Mouse (Mus musculus) heart, postnatal 25 days (tissue): Measurements from ENCODE around the gene H2-K1. TPM values are rescaled to one million over a fixed set of nuclear protein-coding genes. Genes with fewer than 3 reads are reported as not detected.
A peak's percentile ranks its signal among the peaks of the same experiment; 100 is the strongest.

Source experiments
- DNase-seq: peaks from one replicate; pipeline ENCODE4 v3.0.0; 2022; ENCODE audit warnings: low spot score
- intact Hi-C: fragments of 180-260 bp; cut with DNase I; formaldehyde crosslinking; loops from one replicate; pipeline ENCODE4 v1.15.1; 2025
- total RNA-seq, 2 experiments: library from RNA; stranded (reverse); gene quantifications; 2 replicates each; pipeline ENCODE4 v1.2.3; 2021

Gene H2-K1
- total RNA-seq = 10 to 100 TPM; 59.9 to 88.2 TPM

DNA sequence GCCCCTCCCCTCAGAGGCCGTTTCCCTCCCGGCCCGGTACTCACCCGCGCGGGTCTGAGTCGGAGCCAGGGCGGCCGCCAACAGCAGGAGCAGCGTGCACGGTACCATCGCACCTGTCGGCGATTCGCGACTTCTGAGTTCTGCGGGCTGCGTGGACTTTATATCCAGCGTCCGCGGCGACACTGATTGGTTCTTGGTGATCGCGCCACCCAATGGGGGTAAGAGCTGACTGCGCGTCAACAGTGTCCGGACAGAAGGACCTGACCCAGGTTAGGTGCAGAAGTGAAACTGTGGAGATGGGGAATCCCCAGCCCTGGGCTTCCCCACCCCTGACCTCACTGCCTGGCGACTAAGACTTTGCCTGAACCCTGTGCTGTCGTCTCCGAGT, at the start of gene H2-K1:
Gene H2-K1, minus strand, starts transcription at position 198 of the 388 bp plus-strand sequence.
- intact Hi-C loops = no loop called here
- peak; percentile 89 for DNase-seq

DNA sequence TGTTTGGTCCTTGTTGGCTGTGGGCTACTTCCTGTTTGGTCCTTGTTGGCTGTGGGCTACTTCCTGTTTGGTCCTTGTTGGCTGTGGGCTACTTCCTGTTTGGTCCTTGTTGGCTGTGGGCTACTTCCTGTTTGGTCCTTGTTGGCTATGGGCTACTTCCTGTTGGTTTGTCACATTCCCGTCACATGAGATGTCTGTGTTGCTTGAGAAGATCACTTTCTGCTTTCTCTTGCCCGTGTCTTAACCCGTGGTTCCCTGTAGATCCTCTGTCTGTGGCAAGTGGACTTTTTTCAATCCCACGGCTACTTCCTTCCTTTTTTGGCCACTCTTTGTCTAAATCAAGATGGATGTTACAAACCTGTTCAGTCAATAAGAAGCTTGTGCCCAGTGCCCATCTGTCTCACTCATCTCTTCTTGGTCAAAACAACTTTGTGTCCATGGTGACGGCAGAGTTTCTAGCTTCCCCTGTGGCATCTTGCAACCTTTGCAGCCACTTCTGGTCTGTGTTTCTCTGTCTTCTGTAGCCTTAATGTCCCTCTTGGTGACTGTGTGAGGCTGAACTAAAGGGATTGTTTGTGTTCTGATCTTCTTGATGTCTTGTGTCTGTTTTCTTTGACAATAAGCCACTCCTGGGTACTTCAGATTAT, 47.4 kb upstream of the H2-K1 start:
- intact Hi-C loops = no loop called here
- DNase-seq = no peak

DNA sequence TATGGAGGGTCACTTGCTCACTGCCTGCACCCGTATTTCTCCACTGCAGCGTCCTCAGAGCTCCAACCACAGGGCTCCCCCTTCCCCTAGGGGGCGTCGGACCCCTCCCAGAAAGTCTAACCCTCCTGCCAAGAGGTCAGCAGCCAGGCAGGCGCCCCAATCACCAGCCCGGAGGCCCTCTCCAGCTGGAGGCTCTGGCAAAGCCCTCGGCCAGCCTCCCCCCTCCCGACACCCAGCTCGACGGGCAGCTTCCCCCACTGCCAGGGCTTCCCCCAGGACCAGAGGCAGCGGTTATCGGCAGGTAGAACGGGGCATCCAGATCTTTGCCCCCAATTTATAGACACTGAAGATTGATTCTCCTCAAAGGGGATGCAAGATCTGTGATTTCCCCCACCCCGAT, 45.8 kb upstream of the H2-K1 start:
- DNase-seq = no peak
- intact Hi-C loops = no loop called here

DNA sequence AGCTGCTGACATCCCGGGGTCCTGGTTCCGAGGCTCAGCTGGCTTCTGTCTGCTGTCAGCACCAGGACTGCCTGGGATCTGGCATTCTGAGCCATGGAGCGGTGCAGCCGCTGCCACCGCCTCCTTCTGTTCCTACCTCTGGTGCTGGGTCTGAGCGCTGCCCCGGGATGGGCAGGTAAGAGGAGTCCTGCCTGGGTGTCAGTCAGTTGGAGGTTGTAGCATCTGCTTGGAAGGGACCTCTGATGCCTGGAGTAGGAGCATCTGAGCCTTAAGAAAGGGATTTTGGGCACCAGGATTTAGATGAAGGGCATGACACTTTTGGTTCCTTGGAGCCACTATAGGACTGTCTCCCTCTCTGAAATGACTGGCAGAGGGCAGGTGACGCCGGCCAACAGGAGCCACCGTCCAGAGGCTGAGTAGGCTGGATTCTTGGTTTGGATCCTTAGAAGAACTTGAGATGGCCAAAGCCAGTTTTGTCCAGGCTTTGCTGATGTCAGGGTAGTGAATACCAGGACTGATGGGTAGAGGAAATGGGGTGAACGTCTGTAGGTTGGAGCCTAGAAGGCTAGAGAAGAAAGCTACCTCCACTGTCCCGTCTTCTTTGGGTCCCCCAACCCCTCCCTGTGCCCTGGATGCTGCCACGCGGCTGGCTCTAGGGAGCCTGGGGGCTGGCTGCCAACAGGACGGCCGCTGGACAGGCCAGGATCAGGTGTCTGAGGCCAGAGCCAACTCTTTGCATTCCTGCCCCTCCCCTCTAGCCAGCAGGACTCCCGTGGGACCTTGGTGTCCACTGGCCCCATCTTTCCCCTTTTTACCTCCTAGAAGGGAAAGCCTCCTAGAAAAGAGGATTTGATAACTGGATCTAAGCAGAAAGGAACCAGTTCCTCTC, 39.7 kb upstream of the H2-K1 start:
- DNase-seq = no peak
- intact Hi-C loops = no loop called here

DNA sequence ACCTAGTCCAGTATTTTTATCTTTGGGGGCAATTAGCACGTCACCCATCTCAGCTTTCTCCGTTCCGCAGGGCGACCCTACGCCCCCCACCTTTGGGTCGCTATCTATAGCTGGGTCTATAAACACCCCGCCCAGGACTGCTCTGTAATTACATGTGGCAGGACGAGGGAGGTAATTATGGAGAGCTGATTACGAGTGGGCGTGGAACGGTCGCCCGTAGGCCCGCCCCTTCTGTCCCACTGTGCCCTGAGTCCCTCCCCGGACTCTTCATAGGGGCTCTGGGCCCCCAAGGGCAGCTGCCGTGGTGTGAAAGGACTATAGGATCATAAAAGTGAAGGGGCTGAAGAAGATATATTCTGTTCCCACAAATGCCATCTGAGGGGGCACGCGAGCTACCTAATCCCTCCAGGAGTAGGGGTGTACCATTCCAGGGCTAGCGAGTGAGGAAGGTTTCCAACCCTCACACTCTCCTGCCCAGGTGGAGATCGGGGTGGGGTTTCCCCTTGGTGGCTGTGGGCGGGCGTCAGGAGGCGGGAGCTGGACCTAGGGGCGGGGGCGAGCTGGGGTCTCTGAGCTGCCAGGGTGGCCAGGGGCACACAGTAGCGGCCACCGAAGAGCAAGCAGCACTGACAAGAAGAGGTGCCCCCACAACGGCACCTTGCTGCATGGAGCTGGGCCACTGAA, 38.9 kb upstream of the H2-K1 start, which contains the start of gene Col11a2:
Gene Col11a2, plus strand, starts transcription at position 560 of the 684 bp plus-strand sequence.
- DNase-seq = no peak
- intact Hi-C loops = no loop called here

DNA sequence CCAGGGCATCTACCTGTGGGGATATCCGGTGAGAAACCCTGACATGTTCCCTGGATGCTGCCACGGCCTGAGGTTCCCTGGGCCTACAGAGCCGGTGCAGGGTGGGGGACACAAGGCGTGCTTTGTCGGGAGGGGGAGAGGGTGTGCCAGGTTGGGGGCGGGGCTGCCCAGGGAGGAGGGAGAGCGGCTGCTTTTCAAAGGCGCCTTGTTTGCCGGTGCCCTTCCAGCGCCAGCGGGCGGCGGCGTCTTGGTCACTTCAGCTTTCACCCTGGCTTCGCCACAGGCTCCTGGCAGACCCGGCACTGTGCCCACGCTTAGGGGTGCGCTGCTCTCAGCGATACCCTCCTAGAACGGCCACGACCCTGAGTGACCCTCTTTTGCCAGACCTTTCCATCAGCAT, 38.3 kb upstream of the H2-K1 start:
- no peak for DNase-seq
- intact Hi-C loops = no loop called here

DNA sequence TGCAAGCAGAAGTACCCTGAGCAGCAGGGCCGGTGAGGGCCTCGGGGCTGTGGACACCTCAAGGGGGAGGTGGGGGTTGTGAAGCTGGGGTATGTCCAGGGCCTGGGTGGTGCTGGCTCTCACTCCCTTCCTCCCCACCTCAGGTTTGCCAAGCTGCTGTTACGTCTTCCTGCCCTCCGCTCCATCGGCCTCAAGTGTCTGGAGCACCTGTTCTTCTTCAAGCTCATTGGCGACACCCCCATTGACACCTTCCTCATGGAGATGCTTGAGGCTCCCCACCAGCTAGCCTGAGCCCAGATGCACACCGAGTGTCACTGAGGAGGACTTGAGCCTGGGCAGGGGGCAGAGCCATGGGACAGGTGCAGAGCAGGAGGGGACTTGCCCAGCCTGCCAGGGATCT, 37.1 kb upstream of the H2-K1 start:
- intact Hi-C loops = no loop called here
- DNase-seq = no peak

DNA sequence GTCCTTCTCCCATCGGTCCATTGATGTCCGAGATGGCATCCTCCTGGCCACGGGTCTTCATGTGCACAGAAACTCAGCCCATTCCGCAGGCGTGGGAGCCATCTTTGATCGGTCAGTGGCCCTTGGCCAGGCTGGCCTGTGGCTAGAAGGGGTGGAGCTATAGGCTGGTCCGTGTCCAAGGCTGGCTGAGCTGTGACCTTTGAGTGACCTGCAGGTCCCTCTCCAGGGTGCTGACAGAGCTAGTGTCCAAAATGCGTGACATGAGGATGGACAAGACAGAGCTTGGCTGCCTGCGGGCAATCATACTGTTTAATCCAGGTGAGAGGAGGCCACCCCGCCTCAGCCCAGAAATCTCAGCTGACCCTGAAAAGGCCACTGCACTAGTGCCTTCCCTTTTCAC, 36.5 kb upstream of the H2-K1 start:
- intact Hi-C loops = no loop called here
- no peak for DNase-seq

DNA sequence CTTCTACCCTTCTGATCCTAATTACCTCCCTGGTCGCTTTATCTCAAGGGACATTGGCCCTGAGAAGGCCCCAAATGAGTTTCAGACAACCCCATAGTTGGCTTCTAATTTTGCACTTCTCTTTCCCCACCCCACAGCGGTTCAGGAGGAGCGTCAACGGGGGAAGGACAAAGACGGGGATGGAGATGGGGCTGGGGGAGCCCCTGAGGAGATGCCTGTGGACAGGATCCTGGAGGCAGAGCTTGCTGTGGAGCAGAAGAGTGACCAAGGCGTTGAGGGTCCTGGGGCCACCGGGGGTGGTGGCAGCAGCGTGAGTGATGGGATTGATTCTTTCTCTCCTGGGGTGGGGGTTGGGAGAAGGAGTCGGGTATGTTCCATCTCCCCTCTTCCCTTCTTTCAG, 35.4 kb upstream of the H2-K1 start:
- no peak for DNase-seq
- intact Hi-C loops = no loop called here

DNA sequence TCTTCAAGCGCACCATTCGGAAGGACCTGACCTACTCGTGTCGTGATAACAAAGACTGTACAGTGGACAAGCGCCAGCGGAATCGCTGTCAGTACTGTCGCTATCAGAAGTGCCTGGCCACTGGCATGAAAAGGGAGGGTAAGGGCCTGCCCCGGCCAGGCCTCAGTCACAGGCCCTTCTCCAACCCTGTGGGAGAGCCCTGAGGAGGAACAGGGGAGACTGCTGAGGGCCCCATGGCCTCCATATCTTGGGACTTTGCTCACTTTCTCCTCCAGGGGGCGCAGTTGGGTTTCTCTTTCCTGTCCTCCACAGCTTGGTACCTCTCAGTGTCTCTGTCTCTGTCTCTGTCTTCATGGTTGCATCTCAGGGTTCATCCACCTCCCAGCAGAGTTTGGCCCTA, 33.9 kb upstream of the H2-K1 start:
- DNase-seq = no peak
- intact Hi-C loops = no loop called here

DNA sequence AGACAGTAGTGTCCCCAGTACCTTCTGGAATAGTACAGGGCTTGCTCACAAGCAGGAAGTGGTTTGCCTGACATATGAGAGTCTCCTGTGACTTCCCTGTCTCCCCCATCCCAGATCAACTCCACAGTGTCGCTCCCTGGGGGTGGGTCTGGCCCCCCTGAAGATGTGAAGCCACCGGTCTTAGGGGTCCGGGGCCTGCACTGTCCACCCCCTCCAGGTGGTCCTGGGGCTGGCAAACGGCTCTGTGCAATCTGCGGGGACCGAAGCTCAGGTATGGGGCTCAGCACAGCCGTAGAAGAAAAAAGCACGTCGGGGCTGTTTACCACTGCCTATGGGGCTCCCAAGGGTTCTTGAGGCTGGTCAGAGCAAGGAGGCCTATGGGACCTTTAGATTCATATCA, 33.3 kb upstream of the H2-K1 start:
- no peak for DNase-seq
- intact Hi-C loops = no loop called here

DNA sequence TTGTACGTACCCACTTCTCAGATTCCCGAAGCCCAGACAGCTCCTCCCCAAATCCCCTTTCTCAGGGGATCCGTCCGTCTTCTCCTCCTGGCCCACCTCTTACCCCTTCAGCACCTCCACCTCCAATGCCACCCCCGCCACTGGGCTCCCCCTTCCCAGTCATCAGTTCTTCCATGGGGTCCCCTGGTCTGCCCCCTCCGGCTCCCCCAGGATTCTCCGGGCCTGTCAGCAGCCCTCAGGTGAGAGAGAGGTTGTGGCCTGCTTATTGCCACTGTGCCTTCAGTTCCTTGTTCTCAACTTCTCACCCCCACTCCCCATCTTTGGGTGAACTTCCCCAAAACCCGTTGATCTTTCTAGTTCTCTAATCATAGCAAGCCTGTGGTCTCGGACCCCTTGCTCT, 32.7 kb upstream of the H2-K1 start:
- intact Hi-C loops = no loop called here
- DNase-seq = no peak

DNA sequence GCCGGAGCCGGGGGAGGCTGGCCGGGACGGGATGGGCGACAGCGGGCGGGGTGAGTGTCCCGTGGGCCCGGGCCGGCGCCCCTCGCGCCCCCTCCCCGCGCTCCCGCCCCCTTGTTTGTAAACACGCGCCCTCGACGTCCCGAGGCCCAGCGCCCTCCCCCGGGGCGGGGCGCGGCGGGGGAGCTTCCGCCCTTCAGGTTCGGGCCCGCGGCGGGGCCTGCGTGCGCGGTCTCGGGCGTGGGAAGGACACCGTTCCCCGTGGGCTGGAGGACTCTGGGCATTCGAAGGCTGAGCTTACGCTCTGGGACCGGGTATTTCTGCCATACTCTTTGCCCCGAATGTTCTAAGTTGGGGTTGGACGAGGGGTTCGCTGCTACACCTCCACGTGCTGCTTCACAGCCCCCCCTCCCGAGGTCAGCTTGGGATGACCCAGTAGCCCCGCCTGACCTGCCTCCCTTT, 32.1 kb upstream of the H2-K1 start:
- peak; percentile 48 for DNase-seq
- intact Hi-C loops = no loop called here

DNA sequence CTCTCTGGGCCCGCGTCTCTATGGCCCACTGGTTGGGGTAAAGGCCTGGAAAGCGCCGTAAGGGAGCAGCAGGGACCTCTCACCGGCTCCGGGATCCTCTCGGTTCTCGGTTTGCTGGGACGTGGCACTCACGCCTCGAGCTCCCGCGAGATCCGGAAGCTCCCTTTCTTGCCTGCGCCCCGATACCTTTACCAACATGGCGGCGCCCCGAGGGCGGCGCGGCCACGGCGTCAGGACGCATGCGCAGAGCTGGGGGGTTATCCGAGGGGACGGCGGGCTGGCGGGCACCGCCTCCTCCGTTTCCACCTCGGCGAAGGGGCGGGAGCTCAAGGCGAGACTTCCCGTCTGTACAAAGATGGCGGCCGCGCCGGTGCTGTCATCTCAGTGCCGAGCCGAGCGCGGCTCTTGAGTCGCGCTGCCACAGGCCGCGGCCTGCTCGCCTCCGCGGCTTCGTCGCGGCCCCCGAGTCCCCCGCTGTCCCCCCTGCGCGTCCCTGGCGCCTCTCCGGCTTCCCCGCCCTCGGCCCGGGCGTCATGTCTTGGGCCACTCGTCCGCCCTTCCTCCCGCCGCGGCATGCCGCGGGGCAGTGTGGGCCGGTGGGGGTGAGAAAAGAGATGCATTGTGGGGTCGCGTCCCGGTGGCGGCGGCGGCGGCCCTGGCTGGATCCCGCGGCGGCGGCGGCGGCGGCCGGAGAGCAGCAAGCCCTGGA, 31.5 kb upstream of the H2-K1 start, which contains the start of the genes Slc39a7 and Rxrb:
Gene Slc39a7, minus strand, starts transcription at position 218 of the 709 bp plus-strand sequence.
Gene Rxrb, plus strand, starts transcription at position 348 of the 709 bp plus-strand sequence.
- DNase-seq = peak; percentile 97
- intact Hi-C loops = no loop called here

DNA sequence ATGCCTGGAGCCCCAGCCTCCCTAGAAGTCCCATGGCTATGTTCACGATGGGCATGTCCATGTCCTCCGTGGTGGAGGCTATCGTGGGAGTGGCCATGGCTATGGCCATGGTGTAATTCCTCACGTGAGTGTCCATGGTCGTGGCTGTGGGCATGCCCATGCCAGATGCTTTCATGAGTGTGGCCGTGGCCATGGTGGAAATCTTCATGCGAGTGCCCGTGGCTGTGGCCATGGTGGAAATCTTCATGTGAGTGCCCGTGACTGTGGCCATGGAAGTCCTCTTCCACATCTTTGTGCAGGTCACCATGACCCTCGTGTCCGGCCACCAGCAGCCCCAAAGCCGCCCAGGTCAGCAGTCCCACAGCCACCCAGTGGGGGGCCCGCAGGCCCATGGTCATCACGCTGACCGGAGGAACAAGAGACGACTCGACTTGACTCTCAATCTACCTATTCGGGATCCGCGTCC, 30.7 kb upstream of the H2-K1 start:
- intact Hi-C loops = no loop called here
- no peak for DNase-seq

DNA sequence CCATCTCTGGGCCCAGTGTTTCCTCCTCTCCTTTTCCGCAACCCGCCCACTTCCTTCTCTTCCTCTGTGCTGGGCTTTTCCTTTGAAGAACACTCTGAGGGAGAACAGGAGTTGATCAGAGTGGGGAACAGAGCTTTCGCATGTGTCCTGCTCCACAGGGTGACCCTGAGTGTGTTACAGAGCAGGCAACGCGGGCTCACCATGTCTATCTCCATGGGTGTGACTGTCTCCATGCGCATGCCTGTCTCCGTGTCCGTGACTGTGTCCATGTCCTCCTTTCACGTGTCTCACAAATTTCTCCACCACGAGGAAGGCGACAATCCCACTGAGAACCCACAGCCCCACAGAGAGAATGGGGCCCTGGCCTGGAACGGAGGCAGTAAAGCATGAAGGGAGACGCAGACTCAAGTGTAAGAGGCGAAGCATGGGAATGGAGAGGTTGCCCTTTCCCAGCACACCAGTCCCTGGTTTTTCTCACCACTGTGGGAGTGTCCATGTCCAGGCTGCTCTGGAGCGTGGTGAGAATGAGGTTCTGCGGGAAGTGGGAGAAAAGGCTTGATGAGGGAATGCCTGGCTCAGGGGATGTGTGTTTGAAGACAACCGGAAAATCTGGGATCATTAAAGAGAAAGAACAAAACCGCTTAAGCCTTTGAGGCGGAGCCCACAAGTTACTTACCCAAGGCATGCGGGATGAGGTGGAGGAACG, 29.9 kb upstream of the H2-K1 start:
- intact Hi-C loops = loop anchor here (5.0 kb wide), 1 partner anchor 87 kb away; the partner anchor contains the start of gene H2-DMa
- DNase-seq = peak; percentile 0

DNA sequence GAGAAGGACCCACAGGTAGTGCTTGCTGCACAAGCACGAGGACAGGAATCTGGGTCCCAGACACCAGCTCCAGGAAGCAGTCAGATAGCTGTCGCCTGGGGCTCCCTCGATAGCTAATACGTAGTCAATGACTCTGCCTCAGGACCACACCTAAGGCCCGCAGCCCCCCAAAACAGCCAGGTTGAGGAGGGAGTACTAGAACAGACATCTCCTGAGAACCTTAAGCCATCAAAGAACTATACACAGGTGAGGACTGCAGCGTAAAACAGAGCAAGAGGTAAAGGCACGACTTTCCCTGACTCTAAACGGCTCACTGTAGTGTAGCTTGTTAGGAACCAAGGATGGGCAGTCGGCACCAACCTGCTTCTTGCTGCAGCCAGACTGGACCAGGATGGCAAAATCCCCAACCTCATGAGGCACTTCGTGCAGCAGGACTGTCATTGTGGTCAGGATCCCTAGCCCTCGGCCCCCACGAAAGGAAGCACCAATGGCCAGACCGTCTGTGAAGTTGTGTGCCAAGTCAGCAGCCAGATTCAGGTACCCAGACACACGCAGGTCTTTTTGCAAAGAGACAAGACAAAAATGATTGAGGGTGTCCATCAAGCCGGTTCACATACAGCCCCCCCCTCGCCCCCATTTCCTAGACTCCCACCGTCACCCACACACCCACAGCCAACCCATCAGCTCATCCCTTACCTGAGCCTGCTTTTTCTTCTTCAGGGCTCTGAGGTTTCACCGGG, 29.2 kb upstream of the H2-K1 start:
- peak; percentile 0 for DNase-seq
- intact Hi-C loops = loop anchor here (5.0 kb wide), 1 partner anchor 88 kb away; the partner anchor contains the start of gene H2-DMa

DNA sequence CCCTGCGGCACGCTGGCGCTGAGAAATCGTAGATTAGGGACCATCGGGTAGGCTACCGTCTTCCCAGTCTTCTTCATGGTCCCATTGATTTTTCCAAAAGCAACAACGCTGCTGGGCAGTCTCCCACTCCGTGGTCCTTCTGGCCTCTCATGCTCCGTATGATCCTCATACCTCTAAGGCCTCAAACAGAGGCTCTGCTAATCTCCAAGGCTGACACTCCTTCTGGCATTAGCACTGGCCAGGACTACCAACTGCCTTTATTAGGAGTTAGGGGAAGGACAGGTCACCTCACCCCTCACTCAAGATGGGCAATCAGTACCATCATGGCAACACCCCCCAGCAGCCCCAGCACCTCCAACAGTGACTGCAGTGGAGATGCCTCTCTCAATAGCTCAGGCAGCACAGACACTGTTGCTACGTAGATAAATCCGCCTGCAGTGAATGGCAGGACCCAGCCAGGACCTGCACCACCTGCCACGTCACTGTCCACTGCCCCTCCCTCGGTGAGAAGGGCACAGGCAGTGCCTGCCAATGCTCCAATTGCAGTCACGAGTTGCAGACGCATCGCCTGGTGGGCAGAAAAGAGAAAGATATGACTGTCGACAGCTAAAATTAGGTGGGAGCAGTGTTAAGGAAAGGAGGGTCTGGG, 28.5 kb upstream of the H2-K1 start:
- intact Hi-C loops = loop anchor here (5.0 kb wide), 1 partner anchor 89 kb away; the partner anchor contains the start of gene H2-DMa
- no peak for DNase-seq
